Mouse (Mus musculus): ENCODE measurements around the gene Zfp566.

DNA sequence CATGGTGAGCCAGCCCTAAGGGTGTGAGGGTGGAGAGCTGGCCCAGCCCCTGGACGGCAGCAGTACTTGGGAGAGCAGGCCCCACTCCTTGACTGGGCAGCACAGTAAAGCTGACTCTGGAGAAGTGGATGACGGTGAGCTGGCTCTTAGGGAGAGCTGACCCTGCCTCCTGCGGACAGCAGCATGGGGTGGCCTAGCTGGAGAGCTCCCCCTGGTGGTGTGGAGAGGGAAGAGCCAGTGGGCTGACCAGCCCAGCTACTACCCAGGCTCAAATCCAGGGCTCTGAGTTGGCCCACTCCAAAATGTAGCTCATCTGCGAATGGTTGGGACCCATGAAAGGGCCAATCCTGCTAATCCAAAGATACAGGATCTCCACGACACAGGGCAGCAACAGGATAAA is 25.7 kb downstream of the Zfp566 start:
- TF ChIP-seq FLI1 (IDR thresholded peaks at IDR 0.05; ENCODE audit: low read length) (no peak), GATA1 (IDR thresholded peaks at IDR 0.05; ENCODE audit: borderline replicate concordance, low read length) (no peak)

Data from megakaryocyte, embryonic 14.5 days (primary cell).